Mouse (Mus musculus) hindbrain, embryonic 11.5 days (tissue): ENCODE data around the gene Cfap61. TPM values are rescaled to one million over a fixed set of nuclear protein-coding genes. Genes with fewer than 3 reads are reported as not detected.
A peak's percentile ranks its signal among the peaks of the same experiment; 100 is the strongest.

ENCODE experiments used
- ATAC-seq: fragments of 200-750 bp; cut with Nextera tagmentation; 2 replicates; pipeline ENCODE4 v1.8.0; 2017; ENCODE audit warnings: mild to moderate bottlenecking, moderate TSS enrichment, moderate library complexity; ENCODE audit not compliant: low FRiP score
- DNase-seq: peaks from one replicate; pipeline ENCODE4 v3.0.0-alpha.2; 2015; ENCODE audit warnings: low spot score
- H3K27ac ChIP-seq: fragments of 300-500 bp; sonication (generic); 2 replicates; pipeline ENCODE4 v1.5.1; 2014; ENCODE audit warnings: mild to moderate bottlenecking, low read depth, low read length
- H3K27me3 ChIP-seq: fragments of 300-500 bp; sonication (generic); 2 replicates; pipeline ENCODE4 v1.6.1; 2014; ENCODE audit warnings: mild to moderate bottlenecking, low read length, moderate library complexity, mixed read lengths; ENCODE audit not compliant: control insufficient read depth, insufficient read depth
- H3K36me3 ChIP-seq: fragments of 300-500 bp; sonication (generic); 2 replicates; pipeline ENCODE4 v1.6.1; 2014; ENCODE audit warnings: mild to moderate bottlenecking, low read length, moderate library complexity, mixed read lengths; ENCODE audit not compliant: control insufficient read depth, insufficient read depth
- H3K4me1 ChIP-seq: fragments of 300-500 bp; sonication (generic); replicated peaks from 2 replicates; pipeline ENCODE4 v1.6.1; 2014; ENCODE audit warnings: low read length, mixed read lengths; ENCODE audit not compliant: control insufficient read depth, insufficient read depth
- H3K4me2 ChIP-seq: fragments of 300-500 bp; sonication (generic); replicated peaks from 2 replicates; pipeline ENCODE4 v1.6.1; 2014; ENCODE audit warnings: mild to moderate bottlenecking, low read depth, low read length
- H3K4me3 ChIP-seq: fragments of 300-500 bp; sonication (generic); 2 replicates; pipeline ENCODE4 v1.5.1; 2014; ENCODE audit warnings: low read depth, low read length
- H3K9ac ChIP-seq: fragments of 300-500 bp; sonication (generic); 2 replicates; pipeline ENCODE4 v1.6.1; 2014; ENCODE audit warnings: low read depth, low read length
- H3K9me3 ChIP-seq: fragments of 300-500 bp; sonication (generic); 2 replicates; pipeline ENCODE4 v1.6.1; 2016; ENCODE audit warnings: low read length; ENCODE audit not compliant: control insufficient read depth
- WGBS: fragments of 180-500 bp; shearing (Covaris S2); extraction: QIAGEN DNeasy Blood & Tissue Kit; methylation state at CpG from one replicate; pipeline ENCODE4 v1.1.7; 2014; 5-methylcytosine and 5-hydroxymethylcytosine counted together
- polyA plus RNA-seq: library from polyadenylated mRNA; unstranded; fragments of >200 nt; fragmentation: Nextera tagmentation; extraction: Ambion mirVana; gene quantifications from 2 replicates; pipeline ENCODE4 v1.2.1, GENCODE M21; 2014

The Cfap61 gene
- polyA plus RNA-seq, 1 experiment from 2014 or later, result 2.4 TPM

DNA sequence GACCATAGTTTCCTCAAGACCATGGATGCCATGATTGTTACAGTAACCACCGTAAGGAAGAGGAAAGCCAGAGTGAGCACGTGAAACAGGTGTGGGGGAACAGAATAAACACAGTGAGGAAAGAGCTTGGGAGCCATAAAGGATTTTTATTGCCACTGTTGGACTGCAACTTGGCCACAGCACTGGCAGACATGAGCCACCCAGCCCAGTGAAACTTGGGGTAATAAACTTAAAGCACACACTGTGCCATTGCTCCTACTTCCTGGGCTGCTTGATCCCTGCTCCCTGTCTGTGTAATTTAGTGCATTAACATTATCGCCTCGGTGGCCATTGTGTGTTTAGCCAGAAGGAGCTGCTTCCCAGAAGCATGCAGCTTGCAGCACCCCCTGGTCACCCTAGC lies 122.5 kb downstream of the Cfap61 start:
- Histone ChIP-seq H3K27me3 (no peaks in the 10 kb centered on the region), H3K9ac (no peak overlapping the region), H3K4me1 (peaks cover 6% of the 10 kb centered on the region), H3K4me2 (no peak overlapping the region), H3K9me3 (no peaks in the 10 kb centered on the region), H3K4me3 (no peak overlapping the region), H3K36me3 (no peaks in the 10 kb centered on the region), H3K27ac (no peak overlapping the region)
- ATAC-seq (no peak), DNase-seq (no peak)
- 88% methylated on average over 4 of the region's 4 CpGs for WGBS

GRCm38 (mm10) chr2:146058791-146059190 lies 124.2 kb downstream of the Cfap61 start:
- DNase-seq (no peak), ATAC-seq (no peak)
- WGBS, result 49% methylated on average over 3 of the region's 3 CpGs
- H3K9ac ChIP-seq, result no peak overlapping the region
- no peak overlapping the region for H3K4me2 ChIP-seq
- H3K9me3 ChIP-seq, result no peaks in the 10 kb centered on the region
- H3K4me3 ChIP-seq, result no peak overlapping the region
- H3K4me1 ChIP-seq, result peaks cover 13% of the 10 kb centered on the region
- no peaks in the 10 kb centered on the region for H3K36me3 ChIP-seq
- no peak overlapping the region for H3K27ac ChIP-seq
- no peaks in the 10 kb centered on the region for H3K27me3 ChIP-seq

DNA sequence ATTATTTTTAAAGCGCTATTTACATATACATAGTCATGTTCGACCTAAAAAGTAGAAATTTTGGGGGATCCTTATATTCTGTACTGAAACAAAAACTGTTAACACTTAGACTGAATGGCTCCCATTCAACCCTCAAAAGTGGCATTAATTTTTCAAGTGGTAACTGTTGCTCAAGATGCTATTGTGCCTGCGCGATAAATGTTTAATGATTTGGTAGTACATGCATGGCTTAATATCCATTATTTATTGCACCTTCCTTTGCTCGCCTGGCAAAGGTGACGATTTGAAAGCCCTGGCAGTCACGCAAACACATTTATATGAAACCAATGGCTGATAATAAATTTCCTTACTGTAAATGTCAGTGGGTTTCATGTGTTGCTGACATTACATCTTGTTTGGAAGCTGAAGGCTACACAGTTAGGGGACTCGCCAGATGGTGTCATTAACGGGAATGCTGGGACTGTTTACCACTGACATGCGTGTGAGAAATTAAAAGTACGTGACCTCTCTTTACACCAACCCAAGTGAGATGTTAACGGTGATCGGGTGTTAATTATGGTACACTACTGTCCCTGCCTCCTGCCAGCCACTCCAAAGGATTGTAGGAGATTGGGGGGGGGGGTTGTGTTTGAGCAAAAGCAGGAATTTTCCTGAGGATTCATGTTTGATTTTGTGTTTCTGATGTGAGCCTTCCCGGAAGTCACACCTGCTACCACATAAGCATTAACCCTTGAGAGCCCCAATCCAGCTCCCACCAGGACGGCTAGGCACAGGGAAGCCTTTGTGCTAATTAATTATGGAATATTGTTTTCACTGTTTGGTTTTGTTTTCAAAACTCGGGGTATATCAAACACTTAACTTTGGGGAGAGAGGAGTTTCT lies 127.1 kb downstream of the Cfap61 start:
- Histone ChIP-seq H3K4me1 (peaks cover 13% of the 10 kb centered on the region), H3K4me2 (peak overlapping the region; percentile 16), H3K36me3 (no peaks in the 10 kb centered on the region), H3K27ac (peak overlapping the region; percentile 19; the same call in 1 of the 2 replicates), H3K27me3 (no peaks in the 10 kb centered on the region), H3K4me3 (no peak overlapping the region), H3K9ac (no peak overlapping the region), H3K9me3 (no peaks in the 10 kb centered on the region)
- ATAC-seq, result no peak
- DNase-seq, result no peak
- 52% methylated on average over 16 of the region's 16 CpGs for WGBS

DNA sequence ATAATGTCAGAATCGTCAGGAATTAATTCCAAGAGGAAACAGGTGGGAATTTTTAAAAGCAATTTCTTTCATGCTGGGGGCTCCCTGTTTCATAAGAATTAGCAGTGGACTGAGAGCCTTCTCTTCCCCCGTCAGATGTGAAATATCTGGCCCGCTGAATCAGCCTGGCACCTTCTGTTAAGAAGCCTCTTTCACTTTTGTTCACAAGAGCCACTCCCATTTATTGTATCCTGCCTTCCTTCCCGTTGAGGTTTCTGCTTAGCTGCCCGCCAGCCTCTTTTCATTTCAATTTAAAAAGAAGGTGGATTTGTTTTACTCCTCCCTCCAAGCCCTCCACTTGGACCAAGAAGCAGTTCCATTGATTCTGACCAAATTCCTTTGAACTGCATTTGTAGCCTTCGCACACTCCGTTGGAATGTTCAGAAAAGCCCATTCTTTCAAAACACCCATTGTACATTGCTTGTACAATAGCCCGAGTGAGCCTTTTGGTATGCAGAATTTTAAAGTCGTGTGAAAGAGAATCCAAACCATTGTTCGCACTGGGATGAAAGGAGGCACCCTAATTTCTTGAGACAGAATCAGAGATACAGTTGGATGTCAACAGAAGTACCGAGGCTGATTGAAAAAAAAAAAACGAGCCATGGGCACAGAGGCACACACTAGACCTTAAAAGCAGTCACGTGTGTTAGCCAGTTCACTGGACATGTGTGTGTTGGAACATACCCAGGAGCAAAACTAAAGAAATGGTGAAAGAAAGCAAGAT lies 127.9 kb downstream of the Cfap61 start:
- ATAC-seq (peak; percentile 58), DNase-seq (peak; percentile 46)
- 0 out of 2 replicates have a peak overlapping the region, but pooled peaks have one; percentile 19 for H3K9ac ChIP-seq
- peak overlapping the region; percentile 16 for H3K4me2 ChIP-seq
- WGBS, result 19% methylated on average over 13 of the region's 13 CpGs
- peaks cover 13% of the 10 kb centered on the region for H3K4me1 ChIP-seq
- peak overlapping the region; percentile 19 for H3K27ac ChIP-seq
- no peaks in the 10 kb centered on the region for H3K36me3 ChIP-seq
- no peak overlapping the region for H3K4me3 ChIP-seq
- H3K9me3 ChIP-seq, result no peaks in the 10 kb centered on the region
- H3K27me3 ChIP-seq, result no peaks in the 10 kb centered on the region

DNA sequence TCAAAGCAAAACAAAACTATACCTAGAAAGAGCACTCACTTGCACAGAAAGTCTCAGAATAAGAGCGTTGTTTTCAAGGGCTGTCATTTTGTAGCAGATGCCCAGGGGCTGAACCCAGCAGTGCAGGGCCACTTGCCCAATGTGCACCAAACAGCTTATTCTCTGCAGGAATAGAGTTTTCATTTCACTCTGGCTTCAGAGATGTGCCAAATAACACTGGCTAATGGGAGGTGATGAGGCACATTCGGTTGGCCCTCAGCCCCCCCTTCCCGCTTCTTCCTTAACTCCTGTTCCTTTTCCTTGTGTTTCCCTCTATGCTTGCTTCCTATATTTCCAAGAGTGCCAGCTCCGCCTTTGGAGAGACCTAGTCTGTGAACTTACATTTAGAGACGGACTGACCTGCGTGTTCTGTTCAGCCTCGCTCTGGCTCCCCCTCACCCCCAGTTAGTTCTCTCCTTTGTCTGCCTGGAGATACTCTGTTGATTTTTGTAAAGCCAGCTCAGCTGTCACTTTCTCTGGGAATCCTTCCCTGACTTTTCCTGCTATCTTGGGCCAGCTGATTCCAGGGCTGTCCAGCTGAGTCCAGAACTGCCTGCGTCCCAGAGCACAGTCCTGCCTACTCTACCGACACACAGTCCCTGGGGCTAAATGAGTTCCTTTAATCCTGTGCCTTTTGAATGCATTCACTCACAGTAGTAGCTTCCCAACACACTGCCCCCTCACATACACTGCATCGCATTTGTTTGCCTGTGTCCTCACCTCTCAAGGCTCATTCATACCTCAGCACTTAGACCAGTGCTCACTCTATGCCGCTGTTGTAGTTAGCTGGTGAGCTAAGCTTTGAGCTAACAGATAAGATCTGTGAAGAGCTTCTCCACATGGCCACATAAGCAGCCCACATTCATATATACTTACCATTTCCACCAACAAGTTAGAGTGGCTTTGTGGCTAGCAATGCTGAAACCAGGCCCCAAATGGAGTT lies 128.8 kb downstream of the Cfap61 start:
- Histone ChIP-seq H3K4me3 (no peak overlapping the region), H3K9ac (0 out of 2 replicates have a peak overlapping the region, but pooled peaks have one; percentile 27), H3K9me3 (no peaks in the 10 kb centered on the region), H3K27ac (peak overlapping the region; percentile 56; the same call in 1 of the 2 replicates), H3K4me1 (peaks cover 13% of the 10 kb centered on the region), H3K27me3 (no peaks in the 10 kb centered on the region), H3K4me2 (0 out of 2 replicates have a peak overlapping the region, but pooled peaks have one; percentile 7), H3K36me3 (no peaks in the 10 kb centered on the region)
- DNase-seq (peak; percentile 39), ATAC-seq (peak; percentile 45)
- WGBS, result 33% methylated on average over 11 of the region's 11 CpGs

GRCm38 (mm10) chr2:146067364-146067763 lies 132.8 kb downstream of the Cfap61 start:
- H3K4me2 ChIP-seq, result no peak overlapping the region
- H3K9ac ChIP-seq, result no peak overlapping the region
- peaks cover 7% of the 10 kb centered on the region; the same call in 1 of the 2 replicates for H3K4me1 ChIP-seq
- H3K4me3 ChIP-seq, result no peak overlapping the region
- H3K27ac ChIP-seq, result no peak overlapping the region
- H3K36me3 ChIP-seq, result no peaks in the 10 kb centered on the region
- H3K9me3 ChIP-seq, result no peaks in the 10 kb centered on the region
- no peaks in the 10 kb centered on the region for H3K27me3 ChIP-seq
- DNase-seq, result no peak
- 45% methylated on average over 4 of the region's 4 CpGs for WGBS
- no peak for ATAC-seq

DNA sequence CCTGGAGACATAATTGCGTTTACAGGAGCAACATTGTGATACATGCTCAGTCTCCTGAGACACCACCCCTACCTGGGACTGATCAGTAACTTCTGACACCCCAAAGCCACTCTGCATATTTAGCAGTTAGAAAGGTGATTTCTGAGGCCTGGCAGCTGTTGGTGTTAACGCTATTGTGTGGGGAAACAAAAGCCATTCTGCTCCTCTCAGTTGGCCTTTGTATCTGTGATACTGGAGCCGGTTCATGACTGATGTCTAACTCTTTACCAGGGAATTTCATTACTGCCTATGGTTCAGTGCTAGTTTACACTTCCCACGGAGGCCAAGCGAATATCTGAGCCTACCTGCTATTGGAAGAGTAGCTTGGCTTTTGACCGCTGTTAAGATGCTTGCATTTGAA lies 138.7 kb downstream of the Cfap61 start:
- Histone ChIP-seq H3K9ac (no peak overlapping the region), H3K4me1 (peaks cover 5% of the 10 kb centered on the region), H3K9me3 (no peaks in the 10 kb centered on the region), H3K4me2 (no peak overlapping the region), H3K4me3 (no peak overlapping the region), H3K36me3 (no peaks in the 10 kb centered on the region), H3K27me3 (no peaks in the 10 kb centered on the region), H3K27ac (no peak overlapping the region)
- ATAC-seq (peak; percentile 51; the same call in 1 of the 2 replicates), DNase-seq (peak; percentile 56)
- 26% methylated on average over 6 of the region's 6 CpGs for WGBS

GRCm38 (mm10) chr2:146077117-146077516 lies 142.5 kb downstream of the Cfap61 start:
- DNase-seq, result no peak
- Histone ChIP-seq H3K4me2 (no peak overlapping the region), H3K4me1 (peaks cover 5% of the 10 kb centered on the region), H3K27ac (no peak overlapping the region), H3K9ac (no peak overlapping the region), H3K4me3 (no peak overlapping the region), H3K9me3 (no peaks in the 10 kb centered on the region), H3K36me3 (no peaks in the 10 kb centered on the region), H3K27me3 (no peaks in the 10 kb centered on the region)
- ATAC-seq, result no peak
- 89% methylated on average over 10 of the region's 10 CpGs for WGBS
